Mouse (Mus musculus) activated CD4-positive, CD25-positive, alpha-beta regulatory T cell, adult 4 months (primary cell): ENCODE results near the gene Lrp6. TPM values are rescaled to one million over a fixed set of nuclear protein-coding genes. Genes with fewer than 3 reads are reported as not detected.

ENCODE experiments used
- ATAC-seq: one replicate; pipeline ENCODE4 v1.8.0; 2017
- polyA plus RNA-seq, 2 experiments: library from polyadenylated mRNA; unstranded; fragments of 100-300 nt; shearing (Covaris generic); gene quantifications; one replicate each; pipeline ENCODE4 v1.2.1; 2017

The Lrp6 gene
- polyA plus RNA-seq, 2 experiments from 2014 or later: 6.8 to 8.7 TPM

GRCm38 (mm10) chr6:134430161-134430799 lies 136.5 kb downstream of the Lrp6 start:
- no peak for ATAC-seq

GRCm38 (mm10) chr6:134428455-134428854 lies 138.3 kb downstream of the Lrp6 start:
- ATAC-seq: no peak

- ATAC-seq: no peak
These were observed 139.6 kb downstream of the Lrp6 start for GRCm38 (mm10) chr6:134427165-134427564.

- no peak for ATAC-seq
These were observed 141.5 kb downstream of the Lrp6 start for GRCm38 (mm10) chr6:134425216-134425717.

GRCm38 (mm10) chr6:134421921-134422320 lies 144.8 kb downstream of the Lrp6 start:
- no peak for ATAC-seq

GRCm38 (mm10) chr6:134420375-134420774 lies 146.4 kb downstream of the Lrp6 start:
- ATAC-seq: no peak

- ATAC-seq: no peak
These were observed 148.9 kb downstream of the Lrp6 start for GRCm38 (mm10) chr6:134417886-134418285.

- ATAC-seq: no peak
These were observed 150.1 kb downstream of the Lrp6 start for GRCm38 (mm10) chr6:134416556-134417105.

GRCm38 (mm10) chr6:134414532-134414883 lies 152.3 kb downstream of the Lrp6 start:
- no peak for ATAC-seq

- peak; percentile 99 for ATAC-seq
These were observed 152.8 kb downstream of the Lrp6 start for GRCm38 (mm10) chr6:134413706-134414531.

GRCm38 (mm10) chr6:134407226-134407625 lies 159.5 kb downstream of the Lrp6 start:
- no peak for ATAC-seq

- no peak for ATAC-seq
These were observed 163.1 kb downstream of the Lrp6 start for GRCm38 (mm10) chr6:134403684-134404070.

GRCm38 (mm10) chr6:134402914-134403683 lies 163.7 kb downstream of the Lrp6 start:
- ATAC-seq: peak; percentile 46

Other genes starting within 250 kb of the Lrp6 start
- under 1 TPM; 0.48 to 0.81 TPM for gene Bcl2l14, start 170.6 kb downstream of the Lrp6 start, polyA plus RNA-seq
- 1 to 10 TPM; 8.6 to 9.9 TPM for gene Mansc1, start 65.5 kb upstream of the Lrp6 start, polyA plus RNA-seq
- 10 to 100 TPM; 10.8 to 15.5 TPM for gene Borcs5, start 72.5 kb upstream of the Lrp6 start, polyA plus RNA-seq
- 1 to 10 TPM; 1.9 to 2.2 TPM for gene Dusp16, start 225.7 kb upstream of the Lrp6 start, polyA plus RNA-seq